Mouse (Mus musculus) urinary bladder, adult 2 months (tissue): ENCODE measurements around the gene Ctu1. TPM values are rescaled to one million over a fixed set of nuclear protein-coding genes. Genes with fewer than 3 reads are reported as not detected.
"Not testable (repeated sequence)": the region's sequence is repeated elsewhere in the genome, so short reads cannot be mapped to it uniquely, and the experiment has no call there.

Experiments
- DNase-seq: peaks from one replicate; pipeline ENCODE4 v3.0.0; 2022; ENCODE audit warnings: low spot score
- polyA plus RNA-seq: library from polyadenylated mRNA; depleted of rRNA; stranded (reverse); fragments of >200 nt; gene quantifications from 2 replicates; pipeline ENCODE4 v1.2.3, GENCODE M21; 2012; rRNA removed

Ctu1 gene
- 9.7 and 10.2 TPM in 2 replicates for polyA plus RNA-seq

DNA sequence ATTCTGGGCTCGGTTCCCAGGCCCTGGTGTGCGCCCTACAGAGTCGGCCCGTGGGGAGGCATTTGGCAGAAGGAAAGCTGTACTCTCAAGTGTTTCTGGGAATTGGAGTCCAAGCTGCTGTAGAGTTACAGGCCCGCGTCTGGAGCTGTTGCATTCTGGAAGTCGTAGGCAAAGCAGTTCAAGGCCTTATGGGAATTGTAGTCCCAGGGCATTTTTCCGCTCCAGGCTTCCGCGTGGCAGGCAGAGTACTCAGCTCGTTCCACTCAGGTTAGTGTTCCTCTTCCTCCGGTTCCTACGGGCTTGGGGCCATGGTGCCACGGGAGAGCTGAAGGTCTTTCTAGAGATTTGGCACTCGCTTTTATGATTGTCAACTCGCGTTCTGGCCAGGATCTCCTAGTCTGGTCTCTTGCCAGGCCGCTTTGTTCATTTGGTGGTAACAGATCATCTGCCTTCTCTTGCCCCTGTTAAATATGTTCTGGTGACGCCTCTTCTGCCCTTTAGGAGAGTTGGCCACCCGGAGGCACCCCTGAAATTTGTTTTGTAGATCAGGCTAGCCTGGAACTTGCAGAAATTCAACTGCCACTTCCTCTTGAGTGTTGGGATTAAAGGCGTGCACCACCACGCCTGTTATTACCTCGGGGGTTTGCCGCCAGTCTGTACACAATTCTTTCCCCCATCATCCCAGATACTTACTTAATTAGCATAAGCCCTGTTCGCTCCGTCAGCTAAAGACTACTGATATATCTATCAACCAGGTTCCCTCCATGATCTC, at the start of gene Ctu1:
Gene Ctu1 (plus strand): TSS at position 208 of the 772 bp plus-strand sequence.
- DNase-seq = peak; percentile 59

DNA sequence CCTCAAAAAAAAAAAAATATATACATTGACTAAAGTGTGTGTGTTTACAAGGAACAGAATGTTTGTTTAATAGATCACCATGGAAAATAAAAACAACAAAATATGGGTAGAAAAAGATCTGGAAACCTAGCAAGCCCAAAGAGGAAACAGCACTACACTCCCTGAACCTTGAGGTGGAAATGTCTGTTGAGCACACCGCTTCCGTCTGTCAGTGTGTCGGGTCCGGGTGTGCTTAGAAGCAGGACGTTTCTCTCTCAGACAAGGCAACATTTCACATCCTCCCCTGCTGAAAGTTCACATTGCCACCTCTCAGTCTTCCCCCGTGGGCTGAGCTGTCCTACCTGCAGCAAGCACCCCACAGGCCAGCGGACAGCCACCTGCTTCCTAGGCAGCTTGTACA, 48.9 kb upstream of the Ctu1 start:
- DNase-seq = no peak

DNA sequence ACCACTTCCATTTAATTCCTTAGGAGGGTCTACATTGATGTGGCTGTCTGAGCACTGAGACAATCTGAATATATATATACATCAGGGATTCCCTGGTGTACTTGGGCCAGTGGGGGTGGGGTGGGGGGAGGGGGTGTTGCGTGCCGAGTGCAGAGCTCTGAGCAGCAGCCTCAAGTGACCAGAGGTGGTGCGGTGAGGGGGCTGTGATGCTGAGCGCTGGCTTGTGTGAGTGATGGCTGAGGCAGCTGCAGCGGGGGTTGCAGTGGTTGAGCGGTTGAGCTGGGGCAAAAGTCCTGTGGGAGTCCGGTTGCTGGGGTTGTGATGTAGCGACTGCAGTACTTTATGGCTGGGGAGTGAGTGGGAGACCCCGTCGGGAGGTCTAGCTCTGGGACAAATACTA, 48.0 kb upstream of the Ctu1 start:
- DNase-seq = no peak

DNA sequence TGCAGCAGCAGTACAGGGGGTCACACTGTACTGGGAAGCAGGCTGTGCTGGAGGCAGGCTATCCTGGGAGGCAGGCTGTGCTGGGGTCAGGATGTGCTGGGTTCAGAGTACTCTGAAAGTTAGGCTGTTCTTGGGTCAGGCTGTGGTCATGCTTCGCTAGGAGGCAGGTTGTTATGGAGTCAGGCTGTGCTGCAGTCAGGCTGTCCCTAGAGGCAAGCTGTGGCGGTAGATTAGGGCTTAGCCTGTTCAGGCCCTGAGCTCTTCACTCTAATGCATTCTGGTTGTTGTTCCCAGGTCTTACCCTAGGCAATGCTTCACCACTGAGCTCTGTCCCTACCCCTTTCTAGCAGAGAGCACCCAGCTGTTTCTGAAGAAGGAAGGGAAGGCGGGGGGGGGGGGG, 46.8 kb upstream of the Ctu1 start:
- no peak for DNase-seq

DNA sequence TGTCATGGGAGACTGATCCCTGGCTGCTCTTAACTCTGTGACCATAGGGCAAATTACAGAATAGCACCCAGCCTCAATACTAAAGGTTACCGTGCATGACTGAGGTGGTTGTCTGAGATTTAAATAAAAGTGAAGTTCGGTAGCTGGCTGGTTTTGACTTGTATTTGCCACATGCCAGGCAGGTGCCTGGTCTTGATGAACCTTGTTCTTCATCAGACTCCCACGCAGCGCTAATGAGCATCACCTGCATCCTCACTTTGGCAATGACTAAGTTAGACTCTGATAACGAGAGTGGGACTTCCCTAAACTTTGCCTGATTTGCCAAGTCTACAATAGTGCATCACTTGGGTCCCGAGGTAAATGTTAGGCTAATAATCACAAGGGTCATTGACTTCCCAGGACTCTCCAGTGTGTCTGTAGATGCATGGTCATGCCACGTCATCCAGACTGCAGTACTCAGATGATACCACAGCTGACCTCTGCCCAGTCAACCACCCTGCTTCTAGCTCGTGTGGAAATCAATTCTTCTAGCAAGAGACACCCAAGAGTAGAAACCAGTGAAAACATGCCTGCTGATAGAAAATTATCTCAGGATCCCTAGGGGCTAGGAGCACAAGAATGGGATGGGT, 45.9 kb upstream of the Ctu1 start:
- DNase-seq = no peak

DNA sequence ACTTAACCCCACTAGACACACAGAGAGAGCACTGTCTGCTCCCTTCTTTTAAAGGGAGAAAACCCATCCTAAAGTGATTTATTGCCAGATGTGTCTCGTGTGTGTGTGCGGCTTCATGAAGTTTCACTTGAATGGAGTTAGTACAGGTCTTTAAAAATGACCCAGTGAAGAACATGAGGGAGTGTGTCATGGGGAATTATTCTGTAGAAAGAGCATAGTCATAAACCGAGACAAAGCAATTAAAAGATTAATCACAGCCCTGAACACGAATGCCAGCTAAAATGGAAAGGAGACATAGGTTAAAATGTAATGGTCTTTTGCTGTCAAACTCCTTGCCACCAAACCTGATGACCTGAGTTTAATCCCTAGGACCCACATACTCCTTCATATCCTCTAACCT, 37.9 kb upstream of the Ctu1 start:
- no peak for DNase-seq

DNA sequence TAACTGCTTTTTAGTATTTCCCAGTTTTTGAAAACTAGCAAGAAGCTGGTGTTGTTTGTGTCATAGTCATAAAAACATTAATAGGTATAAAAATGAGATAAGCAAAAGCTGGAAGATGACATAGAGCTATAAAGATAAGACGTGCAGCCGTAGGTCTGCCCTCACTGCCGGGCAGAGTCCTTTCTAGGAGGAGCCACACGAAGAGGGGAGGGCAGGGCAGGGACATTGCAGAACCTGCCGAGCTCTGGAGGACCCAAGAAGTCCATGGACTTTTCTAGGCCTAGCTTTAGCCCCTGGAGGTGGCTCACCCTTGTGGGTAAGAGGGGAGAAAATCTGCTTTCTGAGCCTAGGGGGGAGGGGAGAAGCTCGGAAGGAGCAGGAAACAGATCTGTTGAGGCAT, 37.3 kb upstream of the Ctu1 start, which contains the start of gene Ceacam18:
Gene Ceacam18 (plus strand): TSS at position 208 of the 400 bp plus-strand sequence.
- no peak for DNase-seq

DNA sequence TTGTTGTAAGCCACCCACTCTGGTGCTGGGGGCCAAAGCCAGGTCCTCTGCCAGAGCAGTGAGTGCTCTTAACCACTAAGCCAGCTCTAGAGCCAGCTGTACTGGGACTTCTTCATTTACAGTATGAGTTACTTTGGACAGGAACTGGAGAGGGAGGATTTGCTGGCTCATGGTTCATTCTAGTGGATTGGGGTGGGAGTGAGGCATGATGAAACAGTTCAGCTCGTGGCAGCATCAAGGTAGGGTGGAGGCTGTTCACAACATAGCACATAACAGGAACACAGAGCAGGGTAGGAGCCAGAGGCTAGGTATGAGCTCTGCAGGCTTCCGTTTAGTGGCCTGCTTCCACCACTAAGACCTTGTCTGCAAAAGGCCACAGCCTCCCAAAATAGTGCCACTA, 35.6 kb upstream of the Ctu1 start:
- no peak for DNase-seq

DNA sequence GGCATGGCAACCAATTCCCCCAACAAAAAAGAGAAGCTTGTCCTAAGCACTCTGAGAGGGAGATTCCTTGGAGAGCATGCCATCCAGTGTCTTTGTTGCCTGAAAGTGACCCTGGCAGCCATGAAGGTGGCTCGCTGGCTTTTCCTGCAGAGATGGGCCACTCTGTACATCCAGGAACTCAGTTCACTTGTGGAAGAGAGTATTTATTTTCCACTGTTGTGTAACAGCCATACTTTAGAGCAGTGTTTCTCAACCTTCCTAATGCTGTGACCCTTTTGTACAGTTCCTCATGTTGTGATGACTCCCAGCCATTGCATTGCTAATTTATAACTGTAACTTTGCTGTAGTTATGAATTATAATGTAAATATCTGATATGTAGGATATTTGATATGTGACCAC, 34.7 kb upstream of the Ctu1 start:
- DNase-seq = no peak

DNA sequence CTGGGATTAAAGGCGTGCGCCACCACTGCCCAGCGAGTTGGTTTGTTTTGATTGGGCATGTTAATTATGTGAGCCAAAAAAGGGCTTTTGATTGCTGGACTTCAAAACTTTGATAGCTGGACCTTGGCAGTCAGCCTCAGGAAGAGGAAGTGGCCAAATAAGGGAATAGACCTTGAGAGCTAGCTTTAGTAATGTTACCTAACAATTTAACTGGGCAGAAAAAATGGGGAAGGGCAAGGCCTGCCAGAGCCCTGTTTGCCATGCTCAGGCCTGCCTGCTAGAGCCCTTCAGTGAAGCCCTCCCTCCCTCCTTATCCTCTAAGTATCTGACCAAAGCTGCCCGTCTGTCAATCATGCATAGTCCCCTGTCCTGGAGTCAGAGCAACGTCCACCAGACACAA, 29.2 kb upstream of the Ctu1 start:
- no peak for DNase-seq

DNA sequence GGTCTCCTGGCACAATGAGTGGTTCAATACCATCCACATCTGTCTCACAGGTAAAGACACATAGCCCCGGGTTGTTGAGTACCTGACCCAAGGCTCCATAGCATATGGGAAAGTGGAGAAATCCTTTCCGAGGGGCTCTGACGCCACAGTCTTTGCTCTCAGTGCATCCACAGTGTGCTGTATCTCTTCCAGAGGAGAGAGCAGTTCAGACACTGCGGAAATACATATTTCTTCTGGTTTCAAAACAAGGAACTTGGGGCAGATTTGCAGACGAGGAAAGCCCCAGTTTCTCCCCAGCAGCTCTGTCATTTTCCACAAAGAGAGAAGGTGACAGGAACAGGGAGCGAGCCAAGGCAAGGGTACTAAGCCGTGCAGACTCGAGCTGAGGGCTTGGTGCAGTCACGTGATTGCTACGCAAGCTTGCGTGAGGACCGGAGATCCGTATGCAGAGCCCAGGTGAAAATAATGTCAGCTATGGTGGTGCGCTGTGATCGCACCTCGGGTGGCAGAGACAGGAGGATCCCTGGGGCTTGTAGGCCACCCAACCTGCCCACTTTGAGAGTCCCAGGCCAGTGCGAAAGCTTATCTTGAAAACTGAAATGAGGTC, 28.7 kb upstream of the Ctu1 start:
- DNase-seq = no peak

DNA sequence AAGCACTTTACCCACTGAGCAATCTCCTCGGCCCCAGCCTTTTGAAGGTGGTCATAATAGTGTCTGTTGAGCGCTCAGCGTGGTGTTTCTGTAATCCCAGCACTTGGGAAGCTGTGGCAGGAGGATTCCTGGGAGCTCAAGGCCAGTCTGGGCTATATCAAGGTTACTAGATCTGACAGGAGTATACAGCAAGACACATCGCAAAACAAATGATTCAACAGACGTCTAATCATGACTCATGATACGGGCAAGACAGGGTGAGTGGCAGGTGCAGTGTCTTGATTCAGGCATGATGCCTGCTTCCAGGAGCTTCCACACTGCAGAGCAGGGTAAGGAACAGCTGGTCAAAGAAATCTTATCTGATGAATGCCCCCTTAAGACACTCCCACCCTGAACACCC, 19.1 kb upstream of the Ctu1 start:
- DNase-seq = no peak

DNA sequence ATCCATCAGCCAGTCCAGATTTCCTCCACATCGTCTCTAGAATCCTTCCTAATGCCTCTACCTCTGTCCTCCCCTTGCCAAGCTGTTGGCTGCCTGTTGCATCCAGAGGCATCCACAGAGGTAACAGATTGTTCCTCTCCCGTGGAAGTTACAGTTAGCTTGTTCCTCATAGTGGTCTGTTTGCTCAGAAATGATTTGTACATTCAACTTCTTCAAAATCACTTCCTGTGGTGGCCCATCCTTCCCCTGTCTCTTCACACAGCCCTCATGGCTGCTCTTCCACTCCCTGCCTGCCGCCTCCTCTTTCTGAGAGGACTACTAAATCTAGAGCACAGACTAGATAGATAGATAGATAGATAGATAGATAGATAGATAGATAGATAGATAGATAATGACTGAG, 17.3 kb upstream of the Ctu1 start:
- DNase-seq = no peak

DNA sequence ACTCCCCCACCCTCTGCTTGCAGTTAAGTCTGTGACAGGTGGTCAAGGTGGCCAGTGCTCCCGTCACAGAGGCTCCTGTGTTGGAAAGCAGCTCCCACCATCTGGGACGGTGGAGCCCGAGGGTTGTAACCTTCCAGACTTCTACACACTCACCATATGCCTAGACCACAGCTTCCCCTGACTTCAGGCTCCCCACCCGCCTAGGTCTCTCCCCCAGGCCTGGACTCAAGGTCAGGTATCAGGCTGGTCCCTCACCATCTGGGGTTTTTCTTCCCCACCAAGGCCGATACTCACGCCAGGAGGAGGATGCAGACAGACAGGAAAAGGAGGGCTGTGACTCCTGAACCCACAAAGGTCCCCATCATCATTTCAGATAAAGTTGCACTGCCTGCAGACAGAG, 15.6 kb upstream of the Ctu1 start:
- DNase-seq = no peak

DNA sequence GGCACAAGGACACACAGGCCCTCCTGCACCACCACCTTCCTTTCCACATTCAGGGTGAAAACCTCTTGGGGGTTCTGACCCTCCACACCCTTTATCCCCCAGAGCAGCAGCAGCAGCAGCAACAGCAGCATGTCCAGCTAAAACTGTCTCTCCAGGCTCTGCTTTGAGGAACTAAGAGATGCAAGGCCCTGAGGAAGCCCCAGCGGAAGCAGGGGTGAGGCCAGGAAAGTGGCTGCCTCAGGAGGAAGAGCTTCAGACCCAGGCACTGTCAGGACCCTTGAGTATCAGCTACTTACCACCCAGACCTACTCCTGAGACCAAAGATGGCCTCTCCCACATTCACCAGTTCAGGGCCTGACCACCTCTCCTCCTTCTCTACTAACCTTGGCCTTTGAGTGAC, 11.8 kb upstream of the Ctu1 start, which contains the start of gene Siglece:
Gene Siglece (minus strand): TSS at position 160 of the 400 bp plus-strand sequence.
- no peak for DNase-seq

DNA sequence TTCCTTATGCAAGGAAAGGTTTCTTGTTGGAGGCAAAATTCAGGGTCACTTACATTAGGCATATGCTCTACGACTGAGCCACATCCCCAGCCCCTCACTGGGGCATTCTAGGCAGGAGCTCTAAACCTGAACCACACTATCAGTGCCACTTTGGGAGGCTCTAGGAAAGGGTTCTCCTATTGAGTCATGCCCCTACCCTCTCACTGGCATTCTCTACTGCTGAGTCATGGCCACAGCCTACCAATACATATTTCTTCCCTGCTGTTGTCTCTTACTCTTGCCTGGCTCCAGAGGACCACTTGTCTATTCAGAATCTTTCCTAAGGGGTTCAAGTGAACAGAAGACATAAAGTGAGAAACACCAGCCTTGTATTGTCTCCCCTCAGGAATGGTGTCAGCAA, 9.0 kb upstream of the Ctu1 start:
- DNase-seq = no peak

DNA sequence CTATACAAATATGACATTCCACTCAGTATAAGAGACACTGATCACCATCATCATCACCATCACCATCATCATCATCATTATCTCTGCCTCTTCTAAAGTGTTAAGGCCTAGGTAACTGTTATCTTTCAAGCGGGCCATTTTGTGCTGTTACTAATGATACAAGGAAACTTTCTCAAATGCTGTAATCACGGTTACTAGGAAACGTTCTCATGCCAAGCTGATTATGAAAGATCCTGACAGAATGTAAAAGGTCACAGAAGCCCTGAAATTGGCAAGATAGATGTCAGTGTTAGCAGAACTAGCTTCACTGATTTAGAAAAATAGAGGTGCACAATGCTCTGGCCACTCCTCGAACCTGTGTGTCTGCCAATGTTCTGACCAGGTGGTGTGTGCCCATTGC, 4.6 kb upstream of the Ctu1 start:
- DNase-seq = not testable (repeated sequence)

DNA sequence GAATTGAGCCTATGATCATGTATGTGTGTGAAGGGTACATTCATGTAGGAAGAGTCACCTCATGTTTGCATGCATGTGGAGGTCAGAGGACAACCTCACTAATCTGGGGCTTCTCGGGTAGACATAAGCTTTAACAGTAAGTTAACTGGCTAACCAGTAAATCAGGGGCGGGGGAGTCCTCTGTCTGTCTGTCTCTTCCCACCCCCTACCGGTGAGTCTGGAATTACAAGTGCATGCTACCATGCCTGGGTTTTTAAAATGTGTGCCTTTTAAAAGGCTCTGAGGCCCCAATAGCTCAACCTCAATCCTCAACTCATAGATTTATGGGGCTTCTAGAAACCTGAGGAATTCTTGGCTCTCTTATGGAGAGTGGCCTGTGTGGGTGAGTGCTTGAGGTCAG, 3.2 kb upstream of the Ctu1 start:
- no peak for DNase-seq

DNA sequence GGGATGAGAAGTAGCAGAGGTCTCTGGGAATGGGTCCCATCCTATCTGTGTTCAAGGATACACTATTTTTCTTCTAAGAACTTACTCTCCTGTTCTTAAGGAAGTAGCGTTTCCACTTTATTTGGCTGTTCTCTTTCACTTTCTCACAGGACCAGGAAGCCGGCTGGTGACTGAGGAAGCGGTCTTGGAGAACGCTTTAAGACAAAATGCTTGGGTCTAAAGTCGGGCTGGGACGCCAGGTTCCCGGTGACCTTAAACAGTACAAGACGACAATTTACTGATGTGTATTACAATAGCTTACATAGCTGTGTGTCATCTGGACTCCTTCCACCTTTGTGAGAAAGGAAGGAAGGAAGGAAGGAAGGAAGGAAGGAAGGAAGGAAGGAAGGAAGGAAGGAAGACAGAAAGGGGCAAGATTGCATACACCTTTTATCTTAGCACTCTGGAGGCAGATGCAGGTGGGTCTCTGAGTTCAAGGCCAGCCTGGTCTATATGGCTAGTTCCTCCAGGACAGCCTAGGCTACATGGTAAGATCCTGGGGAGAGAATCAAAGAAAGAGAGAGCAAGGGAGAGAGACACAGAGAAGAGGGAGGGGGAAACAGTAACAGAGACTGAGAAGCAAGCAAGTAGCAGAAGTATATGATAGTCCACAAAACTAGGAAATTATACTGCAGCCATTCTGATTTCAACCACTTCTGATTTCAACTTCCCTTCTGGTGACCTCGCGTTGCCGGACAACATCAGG, 580 bp upstream of the Ctu1 start:
- DNase-seq = no peak

DNA sequence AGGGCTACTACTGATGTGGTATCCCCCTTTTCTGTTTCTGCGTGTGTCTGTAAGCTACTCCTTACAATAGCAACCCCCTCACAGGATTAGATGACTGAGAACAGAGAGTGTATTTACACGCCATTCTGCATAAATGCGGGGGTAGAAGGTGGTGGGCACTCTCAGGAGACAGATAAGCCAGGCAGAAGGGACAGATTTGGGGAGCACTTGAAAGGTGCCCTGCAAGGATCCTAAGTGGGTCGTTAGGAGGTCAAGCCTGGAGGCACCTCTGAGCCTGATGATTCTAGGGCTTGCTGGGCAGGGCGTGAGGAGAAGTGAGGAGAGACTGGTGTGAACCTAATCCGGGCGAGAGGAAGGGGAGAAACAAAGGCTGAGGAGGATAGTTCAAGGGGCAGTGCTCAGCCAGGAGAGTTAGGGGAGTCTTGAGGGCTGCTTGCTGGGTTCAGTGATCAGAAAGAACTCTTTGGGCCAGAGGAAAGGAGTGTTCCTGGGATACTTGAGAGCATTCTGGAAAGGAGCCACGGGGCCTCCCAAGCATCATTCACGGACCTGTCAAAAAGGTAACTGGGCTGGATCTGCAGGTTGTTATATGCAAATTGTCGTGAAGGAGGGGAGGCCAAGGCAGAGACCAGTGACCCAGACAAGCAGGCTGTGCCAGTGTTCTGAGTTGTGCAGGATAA, 905 bp downstream of the Ctu1 start:
- DNase-seq = no peak

DNA sequence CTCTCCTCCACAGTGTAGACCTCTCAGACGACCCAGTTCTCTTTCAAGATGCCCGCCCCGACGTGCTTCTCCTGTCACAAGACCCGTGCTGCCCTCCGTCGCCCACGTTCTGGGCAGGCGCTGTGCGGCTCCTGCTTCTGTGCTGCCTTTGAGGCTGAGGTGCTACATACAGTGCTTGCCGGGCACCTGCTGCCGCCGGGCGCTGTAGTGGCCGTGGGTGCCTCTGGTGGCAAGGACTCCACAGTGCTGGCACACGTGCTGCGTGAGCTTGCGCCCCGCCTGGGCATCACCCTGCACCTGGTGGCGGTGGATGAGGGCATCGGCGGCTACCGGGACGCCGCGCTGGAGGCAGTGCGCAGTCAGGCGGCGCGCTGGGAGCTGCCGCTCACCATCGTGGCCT, 3.3 kb downstream of the Ctu1 start:
- no peak for DNase-seq

DNA sequence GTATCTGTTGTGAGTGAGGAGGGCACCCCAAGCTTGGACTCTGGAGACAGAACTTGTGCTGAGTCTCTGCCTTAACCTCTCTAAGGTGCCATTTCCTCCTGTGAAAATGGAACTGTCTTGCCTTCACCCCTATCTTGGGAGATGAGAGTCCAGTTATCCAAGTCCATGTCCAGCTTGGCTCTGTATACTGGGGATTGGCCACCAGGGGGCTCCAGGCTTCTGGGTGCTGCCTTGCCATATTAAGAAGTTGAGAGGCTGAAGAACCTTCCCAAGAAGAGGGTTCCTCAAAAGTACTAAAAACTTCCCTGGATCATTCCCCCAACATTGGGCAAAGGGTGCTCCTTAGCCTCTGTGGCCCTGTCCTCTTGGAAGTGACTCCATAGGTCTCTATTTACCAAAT, 6.7 kb downstream of the Ctu1 start:
- DNase-seq = no peak
